ENCODE assay signal across 12 mouse cellular contexts in the genomic region with DNA sequence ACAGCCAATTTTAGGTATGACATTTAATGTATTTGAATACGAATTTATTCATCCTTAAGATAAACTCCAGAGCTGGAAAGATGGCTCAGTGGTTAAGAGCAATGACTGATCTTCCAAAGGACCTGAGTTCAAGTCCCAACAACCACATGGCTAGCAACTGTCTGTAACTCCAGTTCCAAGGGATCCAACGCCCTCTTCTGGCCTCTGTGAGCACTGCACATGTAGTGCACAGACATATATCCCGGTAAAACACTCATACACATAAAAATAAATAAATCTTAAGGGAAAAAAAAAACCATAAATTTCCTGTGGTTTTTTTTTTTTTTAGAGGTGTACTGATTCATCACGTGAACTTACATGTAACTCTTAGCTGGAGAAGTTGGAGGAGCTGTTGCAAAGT. TPM values are rescaled to one million over a fixed set of nuclear protein-coding genes. Genes with fewer than 3 reads are reported as not detected.
DNase-seq lines count a peak whose midpoint lies in the region; ATAC-seq and TF ChIP-seq lines count a peak whose summit lies in the region.
"Had no signal": no experiment of that assay in that cellular context is flagged by ENCODE, and none has a peak within 500 bp of the region (broad histone marks: within the 10 kb centered on the region; RNA-seq: fewer than 3 reads in every experiment).

No protein-coding gene starts in this region.

- no peak overlapping the region for H3K4me3 ChIP-seq in kidney, postnatal 0 days (replicated peaks; ENCODE audit: low read depth, low read length)
- no peak overlapping the region for H3K4me3 ChIP-seq in thymus, adult 2 months (ENCODE audit: control insufficient read depth, insufficient read depth, low read length)
- H3K4me3 ChIP-seq: heart, embryonic 15.5 days; hindbrain, embryonic 15.5 days had no signal

- TF ChIP-seq POLR2A in thymus, adult 2 months (IDR thresholded peaks at IDR 0.05; ENCODE audit: control insufficient read depth, extremely low read depth, insufficient read depth, low read length, poor library complexity) = no peak

- H3K9me3 ChIP-seq in kidney, postnatal 0 days (replicated peaks; ENCODE audit: low read length) = no peaks in the 10 kb centered on the region
- H3K9me3 ChIP-seq: heart, embryonic 15.5 days; hindbrain, embryonic 15.5 days had no signal

- no peak overlapping the region for H3K9ac ChIP-seq in kidney, postnatal 0 days (ENCODE audit: low read depth, low read length)
- H3K9ac ChIP-seq: heart, embryonic 15.5 days; hindbrain, embryonic 15.5 days had no signal

- no peak overlapping the region for H3K4me2 ChIP-seq in kidney, postnatal 0 days (ENCODE audit: low read length)
- H3K4me2 ChIP-seq: heart, embryonic 15.5 days; hindbrain, embryonic 15.5 days had no signal

- no peaks in the 10 kb centered on the region for H3K27me3 ChIP-seq in kidney, postnatal 0 days (ENCODE audit: insufficient read depth, low read length)
- H3K27me3 ChIP-seq in thymus, adult 2 months (ENCODE audit: control insufficient read depth, insufficient read depth, low read length) = no peaks in the 10 kb centered on the region
- H3K27me3 ChIP-seq: heart, embryonic 15.5 days; hindbrain, embryonic 15.5 days had no signal

- 70% methylated on average over 4 of the region's 4 CpGs for WGBS in kidney, postnatal 0 days
- WGBS in thymus, adult 2 months = 89% methylated on average over 4 of the region's 4 CpGs

- H3K27ac ChIP-seq in kidney, postnatal 0 days = no peak overlapping the region
- no peak overlapping the region for H3K27ac ChIP-seq in thymus, adult 2 months (ENCODE audit: control insufficient read depth, insufficient read depth, low read length)
- H3K27ac ChIP-seq: heart, embryonic 15.5 days; hindbrain, embryonic 15.5 days had no signal

- H3K4me1 ChIP-seq in kidney, postnatal 0 days (replicated peaks; ENCODE audit: insufficient read depth, low read length) = no peaks in the 10 kb centered on the region
- H3K4me1 ChIP-seq in thymus, adult 2 months (replicated peaks; ENCODE audit: control insufficient read depth, insufficient read depth, low read length) = no peaks in the 10 kb centered on the region
- H3K4me1 ChIP-seq: heart, embryonic 15.5 days; hindbrain, embryonic 15.5 days had no signal

- peak; percentile 45 for TF ChIP-seq CTCF in kidney, postnatal 0 days (IDR thresholded peaks at IDR 0.05; ENCODE audit: low read depth)
- TF ChIP-seq CTCF in thymus, adult 2 months (IDR thresholded peaks at IDR 0.05; ENCODE audit: borderline replicate concordance, control insufficient read depth, extremely low read depth, insufficient read depth, low read length, poor library complexity) = no peak

- no peak for ATAC-seq in kidney, postnatal 0 days (replicated peaks; ENCODE audit: low FRiP score, low read depth)
- no peak for ATAC-seq in cerebellum, adult (ENCODE audit: insufficient number of reproducible peaks, low FRiP score, low TSS enrichment)
- ATAC-seq: forebrain, embryonic 14.5 days had no signal

- H3K36me3 ChIP-seq in kidney, postnatal 0 days (ENCODE audit: insufficient read depth, low read length) = peaks cover 87% of the 10 kb centered on the region
- H3K36me3 ChIP-seq in thymus, adult 2 months (ENCODE audit: control insufficient read depth, insufficient read depth, low read length) = peaks cover 77% of the 10 kb centered on the region

- no peak for DNase-seq in kidney, postnatal 0 days (ENCODE audit: low spot score)
- DNase-seq in kidney, postnatal 14 days = no peak
- DNase-seq in thymus, postnatal 4 days = peak; percentile 19
- no peak for DNase-seq in thymus, adult 2 months
- DNase-seq in R1 (ENCODE audit: low read depth, low spot score) = peak; percentile 47
- no peak for DNase-seq in thymus, postnatal 14 days
- DNase-seq: adrenal gland, postnatal 10 days; thymus, adult 18-20 months had no signal

RNA-seq across cellular contexts. Expression of a gene that starts 34.7 kb away (rescaled TPM):
- polyA plus RNA-seq in kidney, postnatal 0 days (2015; fragmentation: Nextera tagmentation; extraction: Ambion mirVana) = 0.11 TPM in 1 of 2 replicates, not detected in the other
- polyA plus RNA-seq in thymus, adult 2 months (2012; rRNA removed) = 1.6 and 2.3 TPM in 2 replicates
- polyA plus RNA-seq: forebrain, embryonic 14.5 days; heart, embryonic 15.5 days had no signal

RNA-seq across cellular contexts. Expression of a gene that starts 47.1 kb away (rescaled TPM):
- 27.3 and 28.5 TPM in 2 replicates for polyA plus RNA-seq in kidney, postnatal 0 days (2015; fragmentation: Nextera tagmentation; extraction: Ambion mirVana)
- 12.2 and 12.6 TPM in 2 replicates for polyA plus RNA-seq in thymus, adult 2 months (2012; rRNA removed)

RNA-seq across cellular contexts. Expression of a gene that starts 47.5 kb away (rescaled TPM):
- polyA plus RNA-seq in kidney, postnatal 0 days (2015; fragmentation: Nextera tagmentation; extraction: Ambion mirVana) = 8.4 and 8.8 TPM in 2 replicates
- 25.6 and 28.3 TPM in 2 replicates for polyA plus RNA-seq in thymus, adult 2 months (2012; rRNA removed)

Comparison
In these comparisons a context has a peak if more than half of its experiments do, and no peak if none do; other contexts are left out.
1. DNase-seq: peak in thymus, postnatal 4 days (single experiment) and R1 (single experiment); none in kidney, postnatal 0 days (single experiment), kidney, postnatal 14 days (single experiment), thymus, adult 2 months (single experiment) and thymus, postnatal 14 days (single experiment).